Mouse (Mus musculus) stomach, postnatal 0 days (tissue): ENCODE measurements around the gene Adamts17.

Experiments
- CTCF ChIP-seq: IDR thresholded peaks from 2 replicates; pipeline ENCODE4 v1.5.1; 2016; ENCODE audit warnings: antibody characterized with exemption, low read depth, mild to moderate bottlenecking, moderate library complexity
- EP300 ChIP-seq: optimal IDR thresholded peaks from 2 replicates; pipeline ENCODE3; 2016; ENCODE audit warnings: antibody characterized with exemption

GRCm38 (mm10) chr7:67051089-67051718, 211.7 kb downstream of the Adamts17 start:
- TF ChIP-seq CTCF (peak; percentile 23; the same call in 1 of the 2 replicates), EP300 (no peak)
